Mouse (Mus musculus) liver (tissue): ENCODE results near the gene Ssr2.
A peak's percentile ranks its signal among the peaks of the same experiment; 100 is the strongest.
"Not testable (repeated sequence)": the region's sequence is repeated elsewhere in the genome, so short reads cannot be mapped to it uniquely, and the experiment has no call there.

Source experiments
- DNase-seq: peaks from one replicate; pipeline ENCODE4 v3.0.0-alpha.2; 2020; ENCODE audit warnings: mixed read lengths

Ssr2 gene

GRCm38 (mm10) chr3:88566536-88567061 lies 9.1 kb upstream of the Ssr2 start:
- no peak for DNase-seq

- no peak for DNase-seq
These were observed 7.8 kb upstream of the Ssr2 start for GRCm38 (mm10) chr3:88567892-88568291.

GRCm38 (mm10) chr3:88568615-88569014 lies 7.1 kb upstream of the Ssr2 start:
- no peak for DNase-seq

GRCm38 (mm10) chr3:88569093-88569492 lies 6.6 kb upstream of the Ssr2 start:
- DNase-seq = no peak

- no peak for DNase-seq
These were observed 6.0 kb upstream of the Ssr2 start for GRCm38 (mm10) chr3:88569694-88570093.

GRCm38 (mm10) chr3:88570341-88570740 lies 5.3 kb upstream of the Ssr2 start:
- DNase-seq = no peak

GRCm38 (mm10) chr3:88571856-88572255 lies 3.8 kb upstream of the Ssr2 start:
- DNase-seq = no peak

- no peak for DNase-seq
These were observed 2.8 kb upstream of the Ssr2 start for GRCm38 (mm10) chr3:88572835-88573234.

- no peak for DNase-seq
These were observed 1.9 kb upstream of the Ssr2 start for GRCm38 (mm10) chr3:88573810-88574209.

GRCm38 (mm10) chr3:88577846-88578245 lies 2.2 kb downstream of the Ssr2 start:
- not testable (repeated sequence) for DNase-seq

GRCm38 (mm10) chr3:88578498-88579424 lies 3.1 kb downstream of the Ssr2 start:
- no peak for DNase-seq

- peak; percentile 82 for DNase-seq
These were observed 3.9 kb downstream of the Ssr2 start for GRCm38 (mm10) chr3:88579454-88580117.

- no peak for DNase-seq
These were observed 10.1 kb downstream of the Ssr2 start for GRCm38 (mm10) chr3:88585769-88586168.

- no peak for DNase-seq
These were observed 11.0 kb downstream of the Ssr2 start for GRCm38 (mm10) chr3:88586640-88587039.

- no peak for DNase-seq
These were observed 14.6 kb downstream of the Ssr2 start for GRCm38 (mm10) chr3:88590246-88590645.

- DNase-seq = no peak
These were observed 15.4 kb downstream of the Ssr2 start for GRCm38 (mm10) chr3:88591044-88591443.

GRCm38 (mm10) chr3:88591950-88592731 lies 16.5 kb downstream of the Ssr2 start:
- DNase-seq = no peak

- DNase-seq = no peak
These were observed 17.4 kb downstream of the Ssr2 start for GRCm38 (mm10) chr3:88592942-88593576.

- DNase-seq = no peak
These were observed 18.4 kb downstream of the Ssr2 start for GRCm38 (mm10) chr3:88593893-88594580.

- DNase-seq = not testable (repeated sequence)
These were observed 20.9 kb downstream of the Ssr2 start for GRCm38 (mm10) chr3:88596547-88596946.

- DNase-seq = no peak
These were observed 26.8 kb downstream of the Ssr2 start for GRCm38 (mm10) chr3:88602466-88602865.

GRCm38 (mm10) chr3:88603714-88604161 lies 28.1 kb downstream of the Ssr2 start:
- peak; percentile 78 for DNase-seq
